8 mouse cellular contexts compared by ENCODE assay signal in the genomic region with DNA sequence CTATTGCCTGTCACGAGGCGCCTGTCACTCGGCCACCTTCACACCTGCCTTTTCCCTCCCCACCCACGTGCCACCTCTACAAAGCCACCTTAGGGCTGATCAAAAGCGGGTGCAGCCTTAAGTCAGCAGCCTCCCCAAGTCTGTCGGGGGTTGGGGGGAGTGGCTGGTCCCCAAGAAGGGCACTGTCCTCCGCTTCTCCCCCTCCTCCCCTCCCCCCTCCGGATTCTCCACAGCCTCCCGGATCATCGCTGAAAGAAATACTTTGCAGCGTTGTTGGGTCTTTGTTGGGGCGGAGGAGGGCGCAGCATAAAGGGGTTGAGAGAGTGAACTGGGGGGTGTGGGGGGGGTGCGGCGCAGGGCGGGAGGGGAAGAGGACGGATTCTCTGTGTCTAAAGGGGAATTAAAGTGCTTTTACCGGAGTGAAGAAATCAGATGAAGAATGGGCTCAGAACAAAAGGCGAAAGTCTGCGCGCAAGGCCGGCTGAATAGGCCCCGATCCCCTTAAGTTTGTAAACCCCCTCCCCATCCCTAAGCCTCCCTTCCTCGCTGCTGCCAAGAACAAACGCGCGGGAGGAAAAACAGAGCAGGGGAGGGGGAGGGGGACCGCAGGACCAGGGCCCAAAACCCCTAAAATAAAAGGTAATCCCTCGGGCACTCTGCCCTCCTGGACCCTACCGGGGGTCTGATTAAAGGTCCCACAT.
DNase-seq lines count a peak whose midpoint lies in the region; ATAC-seq lines count a peak whose summit lies in the region.

No protein-coding gene starts in this region.

- H3K27ac ChIP-seq in heart, embryonic 13.5 days (replicated peaks): no peak overlapping the region
- H3K27ac ChIP-seq in hindbrain, embryonic 15.5 days (replicated peaks): no peak overlapping the region

- peak overlapping the region; percentile 56 for H3K4me2 ChIP-seq in heart, embryonic 13.5 days
- H3K4me2 ChIP-seq in hindbrain, embryonic 15.5 days: peak overlapping the region; percentile 56

- H3K27me3 ChIP-seq in heart, embryonic 13.5 days (replicated peaks): peaks cover 86% of the 10 kb centered on the region
- no peaks in the 10 kb centered on the region for H3K27me3 ChIP-seq in hindbrain, embryonic 15.5 days

- H3K36me3 ChIP-seq in heart, embryonic 13.5 days: no peaks in the 10 kb centered on the region
- no peaks in the 10 kb centered on the region for H3K36me3 ChIP-seq in hindbrain, embryonic 15.5 days

- no peak for DNase-seq in heart, postnatal 10 days
- peak; percentile 76 for DNase-seq in embryo, embryonic 11 days
- DNase-seq in natural killer cell, adult 2 months (ENCODE audit: low spot score in 2 of 2): peak; percentile 10 to 12
- no peak for DNase-seq in cerebellum, postnatal 36 days
- no peak for DNase-seq in T-cell, adult 2 months (ENCODE audit: low spot score)

- H3K9me3 ChIP-seq in heart, embryonic 13.5 days: no peaks in the 10 kb centered on the region
- H3K9me3 ChIP-seq in hindbrain, embryonic 15.5 days: no peaks in the 10 kb centered on the region

- intact Hi-C loops in heart, postnatal 10 days (cut with DNase I): no loop called here

- peak overlapping the region; percentile 28; the same call in 1 of the 2 replicates for H3K9ac ChIP-seq in heart, embryonic 13.5 days
- peak overlapping the region; percentile 26; the same call in 1 of the 2 replicates for H3K9ac ChIP-seq in hindbrain, embryonic 15.5 days

- WGBS in heart, embryonic 13.5 days: 3% methylated on average over 29 of the region's 30 CpGs
- 3% methylated on average over 30 of the region's 30 CpGs for WGBS in hindbrain, embryonic 15.5 days

- H3K4me3 ChIP-seq in heart, embryonic 13.5 days: peak overlapping the region; percentile 17
- H3K4me3 ChIP-seq in hindbrain, embryonic 15.5 days: peak overlapping the region; percentile 16

- peaks cover 7% of the 10 kb centered on the region; the same call in 1 of the 2 replicates for H3K4me1 ChIP-seq in heart, embryonic 13.5 days
- peaks cover 18% of the 10 kb centered on the region for H3K4me1 ChIP-seq in hindbrain, embryonic 15.5 days (replicated peaks)

- ATAC-seq in heart, embryonic 13.5 days (ENCODE audit: extremely low read depth, insufficient number of reproducible peaks, low FRiP score, low TSS enrichment): no peak
- ATAC-seq in hindbrain, embryonic 15.5 days (ENCODE audit: low FRiP score, low read depth): no peak
- no peak for ATAC-seq in cerebellum, adult (ENCODE audit: insufficient number of reproducible peaks, low FRiP score, low TSS enrichment)

Comparison
In these comparisons a context has a peak if more than half of its experiments do, and no peak if none do; other contexts are left out.
1. DNase-seq: peak in embryo, embryonic 11 days (single experiment) and natural killer cell, adult 2 months (2 of 2); none in heart, postnatal 10 days (0 of 2), cerebellum, postnatal 36 days (0 of 2) and T-cell, adult 2 months (single experiment).